Mouse (Mus musculus) cerebellum, postnatal 10 days (tissue): ENCODE data around the gene Gm20716.

Source experiments
- DNase-seq, 2 experiments: peaks; one replicate each; pipeline ENCODE4 v3.0.0; 2021; ENCODE audit warnings: mixed read lengths in 2 of 2

Gene Gm20716

GRCm38 (mm10) chr2:168229116-168230025, 793 bp downstream of the Gm20716 start:
- DNase-seq: no peak

- no peak for DNase-seq
These were observed 6.8 kb downstream of the Gm20716 start for GRCm38 (mm10) chr2:168223326-168223725.

GRCm38 (mm10) chr2:168213788-168214397, 16.3 kb downstream of the Gm20716 start:
- DNase-seq: no peak

DNA sequence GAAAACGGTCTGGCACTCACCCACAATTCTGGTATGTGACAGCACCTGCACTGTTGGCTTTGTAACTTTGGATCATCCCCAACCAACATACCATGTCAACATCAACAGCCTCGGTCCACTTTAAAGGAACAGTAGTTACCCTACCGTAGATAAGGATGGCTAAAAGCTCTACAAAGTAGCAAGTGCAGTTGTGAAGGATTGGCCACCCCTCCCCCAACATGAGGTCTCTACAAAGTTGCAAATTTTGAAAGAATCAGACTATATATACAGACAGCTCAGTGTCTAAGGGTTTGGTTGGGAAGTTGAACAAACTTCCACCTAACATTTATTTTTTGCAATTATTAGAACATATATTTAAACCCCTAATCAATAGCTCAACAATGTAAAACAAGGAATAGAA, 22.3 kb downstream of the Gm20716 start:
- DNase-seq: peak in 1 of 2 experiments; percentile 35

DNA sequence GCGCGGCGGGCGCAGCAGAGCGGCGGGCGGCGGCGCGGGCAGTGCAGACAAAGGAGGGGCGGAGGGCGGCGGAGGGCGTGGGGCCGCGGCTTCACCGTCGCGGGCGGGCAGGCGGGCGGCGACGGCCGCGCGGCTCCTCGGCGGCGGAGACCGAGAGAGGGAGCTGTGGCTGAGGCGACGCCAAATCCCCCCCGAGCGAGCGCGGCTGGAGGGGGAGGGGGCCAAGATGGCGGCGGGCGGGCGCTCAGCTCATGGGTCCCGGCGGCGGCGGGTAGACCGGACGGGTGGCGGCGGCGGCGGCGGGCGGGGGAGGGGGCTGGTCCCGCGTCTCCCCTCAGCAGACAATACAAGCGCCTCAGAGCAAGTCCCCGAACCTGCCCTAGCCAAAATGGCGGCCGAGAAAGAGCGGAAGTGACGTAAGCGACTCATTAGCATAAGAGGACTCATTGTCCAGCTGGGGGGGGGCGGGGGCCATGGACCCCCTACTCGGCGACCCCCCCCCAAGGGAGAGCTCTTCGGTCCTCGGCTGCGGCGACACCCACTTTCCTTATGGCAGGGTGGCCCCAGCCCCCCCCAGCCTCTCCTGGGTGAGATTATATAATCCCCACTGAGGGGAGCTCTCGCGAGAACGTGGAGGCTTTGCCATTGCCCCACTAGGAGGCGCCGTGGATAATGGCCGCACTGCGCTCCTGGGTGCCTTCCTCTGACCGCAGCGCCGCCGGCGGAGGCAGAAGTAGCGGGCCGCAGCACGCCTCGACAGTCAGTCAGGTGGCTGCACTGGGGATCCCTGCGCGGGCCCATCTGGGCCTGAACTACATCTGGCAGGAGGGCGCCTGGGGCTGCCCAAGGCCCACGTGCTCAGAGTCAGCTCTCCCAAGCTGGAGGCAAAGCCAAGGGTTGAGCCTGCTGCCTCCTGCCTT, 23.2 kb downstream of the Gm20716 start, which contains the start of gene Adnp:
Gene Adnp, minus strand, starts transcription at position 388 of the 920 bp plus-strand sequence.
- peak; percentile 96 to 97 for DNase-seq

GRCm38 (mm10) chr2:168205681-168206631, 24.2 kb downstream of the Gm20716 start:
- peak; percentile 67 to 70 for DNase-seq

GRCm38 (mm10) chr2:168205265-168205664, 24.9 kb downstream of the Gm20716 start:
- peak; percentile 97 to 98 for DNase-seq

GRCm38 (mm10) chr2:168204476-168204999, 25.6 kb downstream of the Gm20716 start:
- no peak for DNase-seq

DNA sequence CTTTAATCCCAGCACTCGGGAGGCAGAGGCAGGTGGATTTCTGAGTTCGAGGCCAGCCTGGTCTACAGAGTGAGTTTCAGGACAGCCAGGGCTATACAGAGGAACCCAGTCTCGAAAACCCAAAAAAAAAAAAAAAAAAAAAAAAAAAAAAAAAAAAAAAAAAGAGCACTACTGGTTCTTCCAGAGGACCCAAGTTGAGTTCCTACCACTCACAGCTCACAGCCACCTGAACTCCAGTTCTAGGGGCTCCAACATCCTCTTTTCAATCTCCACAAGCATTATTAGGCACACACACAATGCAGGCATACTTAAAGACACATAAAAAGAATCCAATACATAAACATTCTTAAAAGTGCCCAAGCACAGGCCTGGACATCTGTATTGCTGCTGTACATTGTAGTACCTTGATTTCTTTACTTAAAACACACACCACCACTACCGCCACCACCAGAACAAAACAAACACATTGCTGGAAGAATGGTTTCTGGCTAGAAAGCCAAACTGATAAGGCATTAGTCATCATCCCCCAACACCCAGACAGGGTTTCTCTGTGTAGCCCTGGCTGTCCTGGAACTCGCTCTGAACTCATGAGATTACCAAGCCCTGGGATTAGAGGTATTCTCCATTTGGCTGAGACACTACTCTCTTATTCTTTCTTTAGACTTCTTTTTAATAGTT, 30.0 kb downstream of the Gm20716 start:
- no peak for DNase-seq

GRCm38 (mm10) chr2:168199476-168199875, 30.7 kb downstream of the Gm20716 start:
- no peak for DNase-seq

DNA sequence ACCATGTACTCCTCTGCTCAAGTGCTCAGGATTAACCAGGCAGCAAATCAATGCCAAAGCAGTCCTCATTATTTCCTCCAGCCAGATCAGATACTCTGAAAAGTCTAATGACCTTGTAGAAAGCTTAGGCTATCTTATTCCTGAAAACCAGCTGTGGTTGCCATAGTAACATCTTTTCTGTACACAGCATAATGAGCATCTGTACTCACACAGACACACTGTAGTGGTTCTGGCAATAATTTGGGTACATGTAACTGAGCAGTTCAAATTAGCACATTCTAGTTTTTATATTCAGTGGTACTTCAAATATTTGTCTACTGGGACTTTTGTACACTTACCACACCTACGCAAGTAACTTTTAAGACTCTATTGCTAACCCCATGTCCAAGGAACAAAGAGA, 31.7 kb downstream of the Gm20716 start:
- DNase-seq: no peak

DNA sequence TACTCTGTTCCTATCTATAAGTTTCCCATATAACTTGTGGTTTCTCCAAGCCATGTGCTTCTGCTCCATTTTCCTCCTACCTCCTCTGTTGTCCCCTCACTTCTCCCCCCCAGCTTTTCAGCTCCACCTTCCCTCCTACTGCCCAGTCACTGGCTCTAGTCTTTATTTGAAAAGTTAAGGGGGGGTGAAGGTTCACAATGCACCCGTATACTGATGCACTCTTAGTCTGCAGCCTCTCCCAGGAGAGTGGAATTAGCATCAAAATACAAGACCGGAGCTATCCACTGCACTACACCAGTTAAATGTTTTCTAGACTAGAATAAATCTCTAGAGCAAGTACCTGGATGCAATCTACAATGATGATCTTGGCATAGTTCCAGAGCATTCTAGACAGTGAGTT, 34.4 kb downstream of the Gm20716 start:
- no peak for DNase-seq

- DNase-seq: no peak
These were observed 36.5 kb downstream of the Gm20716 start for GRCm38 (mm10) chr2:168193685-168194084.

- DNase-seq: no peak
These were observed 38.3 kb downstream of the Gm20716 start for GRCm38 (mm10) chr2:168191856-168192255.

- no peak for DNase-seq
These were observed 54.2 kb downstream of the Gm20716 start for GRCm38 (mm10) chr2:168175946-168176345.

DNA sequence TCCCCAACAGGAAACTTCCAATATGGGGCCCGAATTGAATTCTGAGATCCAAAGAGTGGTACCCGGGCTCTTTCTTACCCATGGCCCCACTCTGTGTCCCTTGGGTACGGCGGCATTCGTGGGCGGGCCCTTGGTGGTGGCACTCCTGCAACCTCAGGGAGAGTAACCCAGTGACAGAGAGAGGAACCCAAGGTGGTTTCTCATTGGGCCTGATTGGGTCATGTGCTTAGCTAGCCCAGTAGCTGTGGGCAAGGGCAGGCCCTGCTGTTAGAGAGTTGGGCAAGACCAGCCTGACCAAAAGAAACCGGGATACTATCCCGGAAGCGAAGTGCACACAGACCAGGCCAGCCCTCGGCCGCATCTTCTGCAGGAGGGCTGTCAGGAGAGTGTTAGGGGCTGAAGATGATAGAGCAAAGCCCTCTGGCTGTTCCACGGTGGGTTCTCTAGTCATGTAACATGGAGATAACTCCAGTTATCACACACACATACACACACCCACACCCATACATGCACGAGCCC, 59.9 kb downstream of the Gm20716 start:
- peak; percentile 25 to 34 for DNase-seq

DNA sequence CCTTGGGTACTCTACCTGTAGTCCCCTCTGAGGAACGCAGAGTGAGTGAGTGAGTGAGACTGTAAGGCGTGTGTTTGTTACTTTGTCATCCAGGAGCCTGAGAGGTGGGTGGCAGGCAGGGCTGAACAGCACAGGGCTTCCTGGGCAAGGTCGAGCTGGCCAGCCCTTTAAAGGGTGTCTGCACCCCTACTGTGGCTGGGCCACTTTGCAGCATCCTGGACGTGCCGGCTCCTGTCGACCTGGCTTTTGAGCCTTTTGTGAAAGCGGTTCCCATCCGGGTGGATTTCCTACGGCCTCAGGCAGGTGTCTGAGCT, 60.4 kb downstream of the Gm20716 start:
- no peak for DNase-seq

DNA sequence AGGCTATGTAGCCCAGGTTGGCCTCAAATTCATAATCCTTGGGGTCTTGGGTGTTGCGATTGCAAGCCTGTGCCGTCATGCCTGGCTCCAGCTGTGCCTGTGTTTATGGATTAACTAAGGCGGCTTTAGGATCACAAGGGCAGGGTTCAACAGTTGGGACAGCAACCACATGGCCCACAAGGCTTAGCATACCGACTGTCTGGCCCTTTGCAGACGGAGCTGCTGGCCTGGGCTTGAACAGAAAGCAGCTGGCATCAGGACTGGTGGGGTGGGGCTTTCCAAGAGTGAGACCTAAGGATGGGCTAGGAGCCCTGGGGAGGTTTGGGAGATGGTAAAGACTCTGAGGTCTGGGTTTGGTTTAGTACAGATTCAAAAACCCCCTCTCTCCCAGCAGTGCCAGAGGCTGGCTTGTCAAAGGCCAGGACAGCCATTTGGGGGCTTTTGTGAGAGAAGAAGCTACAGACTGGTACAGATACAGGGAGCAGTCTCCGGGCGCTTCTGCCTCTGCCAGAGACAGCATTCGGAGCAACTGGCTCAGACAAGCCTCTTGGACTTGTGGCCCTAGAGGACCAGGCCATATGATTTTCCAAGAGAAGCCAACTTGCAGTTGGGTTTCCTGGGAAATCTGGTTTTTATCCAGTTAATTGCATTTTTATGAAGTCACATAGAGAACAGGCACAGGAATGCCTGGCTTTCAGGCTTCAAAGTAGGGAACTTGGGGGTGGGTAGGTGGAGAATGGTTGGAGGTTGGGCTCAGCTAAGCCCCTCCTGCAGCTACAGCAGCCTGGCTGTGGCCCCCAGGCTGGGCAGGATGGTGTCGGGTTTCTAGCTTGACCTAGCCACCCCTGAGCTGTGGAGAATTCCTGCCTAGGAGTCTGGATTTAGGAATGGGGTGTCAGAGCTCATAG, 61.0 kb downstream of the Gm20716 start:
- DNase-seq: peak; percentile 36 to 46

- no peak for DNase-seq
These were observed 62.4 kb downstream of the Gm20716 start for GRCm38 (mm10) chr2:168167781-168168180.
